Mouse (Mus musculus) lung, adult 2 months (tissue): ENCODE results near the gene Fkbp1a. TPM values are rescaled to one million over a fixed set of nuclear protein-coding genes. Genes with fewer than 3 reads are reported as not detected.

Experiments
- DNase-seq: peaks from one replicate; pipeline ENCODE4 v3.0.0; 2022
- H3K4me1 ChIP-seq: fragments of 200-500 bp; 2 replicates; pipeline ENCODE4 v1.6.1; 2011; ENCODE audit warnings: low read length; ENCODE audit not compliant: control insufficient read depth, insufficient read depth
- H3K4me3 ChIP-seq: fragments of 200-500 bp; replicated peaks from 2 replicates; pipeline ENCODE3; 2011; ENCODE audit warnings: low read depth, mild to moderate bottlenecking, control low read depth, low read length; ENCODE audit errors: extremely low read depth
- CTCF ChIP-seq: fragments of 200-500 bp; IDR thresholded peaks from 2 replicates; pipeline ENCODE4 v1.5.1; 2011; ENCODE audit warnings: mild to moderate bottlenecking, low read length, control low read depth; ENCODE audit not compliant: insufficient read depth
- POLR2A ChIP-seq: fragments of 200-500 bp; IDR thresholded peaks from 2 replicates; pipeline ENCODE4 v1.6.1; 2011; ENCODE audit warnings: low read depth, mild to moderate bottlenecking, control low read depth, low read length, borderline replicate concordance; ENCODE audit errors: extremely low read depth
- WGBS: fragments of 180-500 bp; shearing (Covaris S2); methylation state at CpG from one replicate; pipeline ENCODE4 v1.1.7; 2018; 5-methylcytosine and 5-hydroxymethylcytosine counted together
- polyA plus RNA-seq: library from polyadenylated mRNA; depleted of rRNA; stranded (reverse); fragments of >200 nt; gene quantifications from 2 replicates; pipeline ENCODE4 v1.2.3, GENCODE M21; 2012

Gene Fkbp1a
- polyA plus RNA-seq, 1 experiment: 214 TPM

DNA sequence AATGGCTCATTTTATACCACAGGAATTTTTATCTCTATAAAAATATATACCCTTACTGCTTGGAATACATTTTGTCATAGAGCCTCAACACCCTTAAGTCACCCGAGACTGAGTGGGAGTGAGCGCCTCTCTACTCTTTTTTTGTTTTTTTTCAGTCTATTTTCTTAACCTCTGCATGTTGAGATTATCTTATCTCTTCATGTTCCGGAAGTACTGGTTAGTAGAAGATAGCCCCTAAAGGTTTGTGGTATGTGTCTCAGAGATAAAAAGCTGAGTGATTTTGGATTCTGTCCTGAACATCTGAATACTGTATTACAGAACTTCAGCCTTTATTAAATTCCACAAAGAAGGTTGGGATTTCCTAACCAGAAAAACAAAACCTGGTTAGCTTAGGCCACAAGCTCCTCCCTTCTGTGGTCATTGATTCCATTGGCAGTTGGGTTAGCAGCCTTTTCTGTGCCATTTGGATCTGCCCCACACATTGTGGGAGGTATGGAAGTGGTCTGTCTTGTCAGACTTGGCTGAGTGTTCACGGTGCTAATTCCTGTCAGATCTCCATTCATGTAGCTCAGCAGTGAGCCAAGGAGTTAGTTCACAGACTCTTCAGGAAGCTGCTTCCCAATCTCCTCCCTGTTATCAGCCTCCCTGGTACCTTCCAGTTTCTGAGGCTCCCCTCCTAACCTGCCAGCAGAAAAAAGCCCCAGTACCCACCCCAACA, 17.8 kb upstream of the Fkbp1a start:
- WGBS: 35% methylated on average over 4 of the region's 4 CpGs
- Histone ChIP-seq H3K4me3 (no peak overlapping the region), H3K4me1 (no peaks in the 10 kb centered on the region; the same call in 1 of the 2 replicates)
- no peak for TF ChIP-seq POLR2A
- no peak for TF ChIP-seq CTCF
- no peak for DNase-seq

- no peak for DNase-seq
- Histone ChIP-seq H3K4me1 (peaks cover 7% of the 10 kb centered on the region), H3K4me3 (no peak overlapping the region)
- TF ChIP-seq POLR2A (no peak), CTCF (no peak)
- 64% methylated on average over 2 of the region's 2 CpGs for WGBS
These were observed 16.8 kb upstream of the Fkbp1a start for GRCm38 (mm10) chr2:151525520-151525919.

DNA sequence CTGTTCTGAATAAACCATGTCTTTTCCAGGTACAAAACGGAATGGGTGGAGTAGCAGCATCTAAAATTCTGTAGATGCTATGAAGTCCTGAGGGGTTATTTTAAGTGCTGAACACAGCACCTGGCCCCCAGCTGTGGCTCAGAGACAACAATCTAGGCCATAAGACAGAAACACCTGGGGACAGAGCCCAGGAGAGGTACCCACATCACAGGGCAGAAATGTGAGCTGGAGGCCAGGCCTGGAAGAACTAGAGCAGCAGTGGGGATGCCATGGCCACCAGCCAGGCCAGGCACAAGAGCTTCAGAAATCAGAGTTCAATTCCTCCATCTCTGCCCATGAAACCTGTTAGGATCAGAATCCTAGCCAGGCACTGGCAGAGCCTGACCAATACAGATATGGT, 14.2 kb upstream of the Fkbp1a start:
- TF ChIP-seq CTCF (no peak), POLR2A (no peak)
- no peak overlapping the region for H3K4me3 ChIP-seq
- WGBS: 83% methylated on average over 1 of the region's 1 CpGs
- H3K4me1 ChIP-seq: peaks cover 9% of the 10 kb centered on the region
- no peak for DNase-seq

DNA sequence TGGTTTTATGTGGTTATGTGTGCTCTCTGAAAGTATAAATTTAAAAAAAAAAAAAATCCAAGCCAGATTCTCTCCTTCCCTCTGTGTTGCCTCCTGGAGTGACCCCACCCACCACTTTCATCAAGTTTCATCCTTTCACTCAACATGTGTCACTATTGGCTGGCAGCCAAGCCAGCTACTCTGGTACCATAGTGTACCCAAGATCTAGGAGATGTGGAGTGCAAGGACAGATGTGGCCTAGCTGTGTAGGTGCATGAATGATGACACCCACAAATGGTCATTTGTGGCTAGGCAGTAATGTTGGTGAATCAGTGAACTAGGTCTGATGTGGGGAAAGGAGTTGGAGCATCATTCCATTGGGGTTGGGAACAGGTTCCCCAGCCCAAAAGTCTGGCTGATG, 13.1 kb upstream of the Fkbp1a start:
- Histone ChIP-seq H3K4me1 (peaks cover 9% of the 10 kb centered on the region), H3K4me3 (no peak overlapping the region)
- DNase-seq: no peak
- TF ChIP-seq CTCF: no peak
- TF ChIP-seq POLR2A: no peak

DNA sequence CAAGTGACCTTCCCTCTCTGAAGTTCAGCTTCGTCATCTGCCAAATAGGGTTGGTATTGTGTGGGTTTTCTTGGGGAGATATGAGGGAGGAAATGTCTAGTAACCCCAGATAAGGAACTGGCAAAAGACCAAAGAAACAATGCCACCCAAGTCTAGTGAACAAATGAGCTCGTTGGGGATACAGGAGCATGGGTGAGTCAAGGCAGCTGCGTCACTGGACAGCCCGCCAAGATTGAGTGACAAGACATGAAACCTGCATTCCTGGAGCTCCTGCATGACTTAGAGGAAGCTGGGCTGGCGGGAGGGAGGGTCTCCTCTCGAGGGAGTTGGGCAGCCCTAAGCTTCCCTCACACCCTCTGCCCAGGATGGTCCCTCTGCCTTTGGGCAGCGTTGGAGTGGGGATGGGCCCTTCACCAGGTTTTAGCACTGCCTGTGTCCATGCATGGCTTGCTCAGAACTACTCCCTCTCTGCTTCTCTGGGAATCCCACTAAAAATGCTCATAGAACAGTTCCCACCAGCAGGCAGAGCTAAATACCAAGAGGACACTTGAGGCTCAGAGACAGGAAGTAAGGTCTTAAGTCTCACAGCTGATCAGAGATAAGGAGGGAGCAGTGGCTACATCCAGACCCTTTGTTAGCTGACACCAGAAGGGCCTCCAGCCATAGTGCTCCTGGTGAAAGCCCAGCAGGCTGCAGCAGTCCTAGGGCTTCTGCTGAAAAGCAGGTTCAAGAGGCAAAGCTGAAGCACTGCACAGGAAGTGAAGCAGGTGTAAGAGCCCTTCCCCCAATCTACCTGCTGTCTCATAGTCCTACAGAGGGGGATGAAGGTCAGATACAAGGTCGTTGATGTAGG, 11.7 kb upstream of the Fkbp1a start:
- DNase-seq: peak; percentile 17
- TF ChIP-seq POLR2A (no peak), CTCF (no peak)
- peaks cover 9% of the 10 kb centered on the region for H3K4me1 ChIP-seq
- no peak overlapping the region for H3K4me3 ChIP-seq
- 21% methylated on average over 8 of the region's 8 CpGs for WGBS

DNA sequence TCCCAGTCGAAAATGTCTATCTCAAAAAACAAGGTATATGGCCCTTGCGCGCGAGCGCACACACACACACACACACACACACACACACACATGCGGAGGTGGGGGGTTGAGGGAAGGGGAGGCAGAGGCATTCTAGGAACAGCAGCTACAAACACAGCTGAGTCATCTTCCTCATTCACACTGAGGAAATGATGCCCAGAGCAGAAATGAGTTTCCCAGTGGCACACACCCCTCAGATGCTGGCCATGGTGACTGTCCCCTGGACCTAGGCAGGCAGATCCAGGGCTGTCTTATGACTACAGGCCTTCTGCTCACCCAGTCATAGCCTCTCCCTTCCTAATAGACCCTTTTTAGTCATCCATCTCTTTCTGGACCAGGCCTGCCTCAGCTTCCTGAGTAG, 8.7 kb upstream of the Fkbp1a start:
- Histone ChIP-seq H3K4me3 (no peak overlapping the region), H3K4me1 (peaks cover 17% of the 10 kb centered on the region)
- no peak for DNase-seq
- TF ChIP-seq CTCF (no peak), POLR2A (no peak)
- 64% methylated on average over 6 of the region's 6 CpGs for WGBS

DNA sequence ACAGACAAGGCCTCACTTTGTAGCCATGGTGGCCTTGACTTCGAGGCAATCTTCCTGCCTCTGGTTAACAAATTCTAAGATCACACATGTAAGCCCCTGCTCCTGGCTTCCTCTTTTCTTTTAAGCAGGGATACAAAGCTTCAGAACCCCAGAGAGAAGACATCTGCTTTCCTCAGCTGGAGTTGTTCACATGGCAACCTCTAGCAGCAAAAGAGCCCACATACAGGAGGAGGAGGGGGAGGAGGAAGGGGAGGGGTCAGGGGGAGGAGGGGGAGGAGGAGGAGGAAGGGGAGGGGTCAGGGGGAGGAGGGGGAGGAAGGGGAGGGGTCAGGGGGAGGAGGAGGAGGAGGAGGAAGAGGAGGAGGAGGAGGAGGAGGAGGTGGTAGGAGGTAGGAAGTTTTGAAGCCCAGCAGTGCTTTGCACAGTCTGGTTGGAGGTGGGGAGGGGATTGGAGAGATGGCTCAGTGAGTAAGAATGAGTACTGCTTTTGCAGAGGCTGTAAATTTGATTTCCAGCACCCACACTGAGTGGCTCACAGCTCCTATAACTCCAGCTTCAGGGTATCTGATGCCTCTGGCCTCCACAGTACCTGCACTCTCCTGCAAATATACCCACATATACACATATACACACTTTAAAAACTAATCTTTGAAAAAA, 6.2 kb upstream of the Fkbp1a start:
- DNase-seq: no peak
- peaks cover 9% of the 10 kb centered on the region for H3K4me1 ChIP-seq
- TF ChIP-seq POLR2A (0 out of 2 replicates have a peak, but pooled peaks have one; percentile 30), CTCF (no peak)
- no peak overlapping the region for H3K4me3 ChIP-seq
- 26% methylated on average over 1 of the region's 1 CpGs for WGBS

DNA sequence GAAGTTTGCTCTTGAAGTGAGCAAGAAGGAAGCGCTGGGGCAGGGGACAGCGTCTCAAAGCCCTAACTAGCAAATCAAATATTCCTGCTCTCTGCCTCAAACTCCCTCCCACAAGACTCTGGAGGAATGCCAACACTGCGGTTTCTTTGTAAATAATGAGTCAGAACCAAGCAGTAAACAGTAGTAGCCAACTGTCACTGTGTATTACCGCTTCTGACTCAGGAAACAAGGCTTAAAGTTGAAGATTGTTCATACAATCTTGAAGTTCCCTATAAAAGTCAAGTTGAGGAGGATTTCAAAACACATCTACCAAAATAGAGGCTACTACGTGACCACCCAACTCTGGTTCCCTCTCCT, 5.7 kb upstream of the Fkbp1a start:
- 7% methylated on average over 5 of the region's 5 CpGs for WGBS
- Histone ChIP-seq H3K4me1 (peaks cover 12% of the 10 kb centered on the region), H3K4me3 (no peak overlapping the region)
- TF ChIP-seq CTCF: no peak
- peak; percentile 43 for DNase-seq

GRCm38 (mm10) chr2:151538646-151539045, 3.6 kb upstream of the Fkbp1a start:
- TF ChIP-seq CTCF (no peak), POLR2A (no peak)
- WGBS: 64% methylated on average over 4 of the region's 4 CpGs
- no peak for DNase-seq
- Histone ChIP-seq H3K4me3 (no peak overlapping the region), H3K4me1 (peaks cover 12% of the 10 kb centered on the region)
